Mouse (Mus musculus) limb, embryonic 11.5 days (tissue): ENCODE results near the gene Rbm24. TPM values are rescaled to one million over a fixed set of nuclear protein-coding genes. Genes with fewer than 3 reads are reported as not detected.

ENCODE experiments used
- ATAC-seq: fragments of 200-750 bp; cut with Nextera tagmentation; 2 replicates; pipeline ENCODE4 v1.8.0; 2017; ENCODE audit warnings: low read depth; ENCODE audit not compliant: insufficient number of reproducible peaks, low FRiP score, low TSS enrichment
- DNase-seq: peaks from one replicate; pipeline ENCODE4 v3.0.0-alpha.2; 2015; ENCODE audit warnings: low spot score
- H3K27ac ChIP-seq: fragments of 300-500 bp; sonication (generic); replicated peaks from 2 replicates; pipeline ENCODE4 v1.5.1; 2014; ENCODE audit warnings: low read depth, mild to moderate bottlenecking, low read length
- H3K27me3 ChIP-seq: fragments of 300-500 bp; sonication (generic); 2 replicates; pipeline ENCODE4 v1.6.1; 2014; ENCODE audit warnings: mild to moderate bottlenecking, low read length, mixed read lengths; ENCODE audit not compliant: control insufficient read depth, insufficient read depth
- H3K36me3 ChIP-seq: fragments of 300-500 bp; sonication (generic); 2 replicates; pipeline ENCODE4 v1.6.1; 2014; ENCODE audit warnings: mild to moderate bottlenecking, low read length, moderate library complexity, mixed read lengths; ENCODE audit not compliant: control insufficient read depth, insufficient read depth
- H3K4me1 ChIP-seq: fragments of 300-500 bp; sonication (generic); 2 replicates; pipeline ENCODE4 v1.6.1; 2014; ENCODE audit warnings: low read length, mixed read lengths; ENCODE audit not compliant: control insufficient read depth, insufficient read depth
- H3K4me2 ChIP-seq: fragments of 300-500 bp; sonication (generic); 2 replicates; pipeline ENCODE4 v1.6.1; 2014; ENCODE audit warnings: low read depth, mild to moderate bottlenecking, moderate library complexity; ENCODE audit not compliant: severe bottlenecking
- H3K4me3 ChIP-seq: fragments of 300-500 bp; sonication (generic); 2 replicates; pipeline ENCODE4 v1.5.1; 2014; ENCODE audit warnings: low read depth, low read length
- H3K9ac ChIP-seq: fragments of 300-500 bp; sonication (generic); 2 replicates; pipeline ENCODE4 v1.6.1; 2014; ENCODE audit warnings: mild to moderate bottlenecking, low read length
- H3K9me3 ChIP-seq: fragments of 300-500 bp; sonication (generic); 2 replicates; pipeline ENCODE4 v1.6.1; 2016; ENCODE audit warnings: low read length; ENCODE audit not compliant: control insufficient read depth
- WGBS: fragments of 180-500 bp; shearing (Covaris S2); extraction: QIAGEN DNeasy Blood & Tissue Kit; methylation state at CpG from one replicate; pipeline ENCODE4 v1.1.7; 2014; 5-methylcytosine and 5-hydroxymethylcytosine counted together
- polyA plus RNA-seq: library from polyadenylated mRNA; unstranded; fragments of >200 nt; fragmentation: Nextera tagmentation; extraction: Ambion mirVana; gene quantifications from 2 replicates; pipeline ENCODE4 v1.2.1, GENCODE M21; 2014

Gene Rbm24
- polyA plus RNA-seq, 1 experiment from 2014 or later: 4.5 TPM

DNA sequence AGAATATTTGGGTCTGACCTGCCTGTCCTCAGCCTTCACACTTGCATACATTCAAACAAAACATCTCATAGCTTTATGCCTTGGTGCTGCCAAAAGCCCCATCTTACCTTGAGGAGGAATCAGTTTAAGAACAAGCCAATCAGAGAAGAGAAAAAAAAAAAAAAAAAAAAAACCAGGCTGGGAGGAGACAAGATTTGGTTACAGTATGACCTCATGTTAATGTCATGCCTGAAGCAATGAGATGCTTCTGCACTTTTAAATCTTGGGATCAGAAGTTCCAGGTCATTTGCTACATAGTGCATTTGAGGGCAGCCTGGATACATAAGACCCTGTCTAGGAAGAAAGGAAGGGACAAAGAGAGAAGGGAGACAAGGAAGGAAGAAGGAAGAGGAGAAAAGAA is 6.0 kb upstream of the Rbm24 start:
- DNase-seq (no peak), ATAC-seq (no peak)
- no peaks in the 10 kb centered on the region for H3K36me3 ChIP-seq
- no peaks in the 10 kb centered on the region for H3K27me3 ChIP-seq
- H3K4me1 ChIP-seq: no peaks in the 10 kb centered on the region
- H3K4me3 ChIP-seq: no peak overlapping the region
- no peak overlapping the region for H3K9ac ChIP-seq
- H3K4me2 ChIP-seq: no peak overlapping the region
- no peak overlapping the region for H3K27ac ChIP-seq
- no peaks in the 10 kb centered on the region for H3K9me3 ChIP-seq

DNA sequence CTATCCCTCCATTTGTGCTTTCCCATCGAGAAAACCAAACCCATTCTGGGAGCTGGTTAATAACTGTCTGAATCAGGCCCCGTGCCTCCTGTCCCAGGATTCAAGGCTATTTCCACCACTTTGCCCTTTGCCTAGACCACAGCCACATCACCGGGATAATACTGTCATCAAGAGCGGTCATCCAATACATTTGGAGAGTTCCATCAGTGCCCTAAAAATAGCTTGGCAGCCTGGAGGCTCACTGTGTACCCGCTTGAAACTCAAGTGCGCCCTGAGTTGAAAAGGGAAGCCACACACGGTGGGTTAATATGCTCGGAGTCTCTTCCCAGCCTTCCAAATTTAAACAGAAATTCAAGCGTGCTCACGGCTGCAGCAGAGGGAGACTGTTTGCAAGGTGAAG is 4.6 kb upstream of the Rbm24 start:
- ATAC-seq: no peak
- H3K36me3 ChIP-seq: no peaks in the 10 kb centered on the region
- H3K4me1 ChIP-seq: no peaks in the 10 kb centered on the region
- WGBS: 76% methylated on average over 10 of the region's 10 CpGs
- H3K9ac ChIP-seq: no peak overlapping the region
- DNase-seq: no peak
- no peak overlapping the region for H3K27ac ChIP-seq
- no peak overlapping the region for H3K4me3 ChIP-seq
- no peaks in the 10 kb centered on the region for H3K27me3 ChIP-seq
- H3K9me3 ChIP-seq: no peaks in the 10 kb centered on the region
- H3K4me2 ChIP-seq: no peak overlapping the region

DNA sequence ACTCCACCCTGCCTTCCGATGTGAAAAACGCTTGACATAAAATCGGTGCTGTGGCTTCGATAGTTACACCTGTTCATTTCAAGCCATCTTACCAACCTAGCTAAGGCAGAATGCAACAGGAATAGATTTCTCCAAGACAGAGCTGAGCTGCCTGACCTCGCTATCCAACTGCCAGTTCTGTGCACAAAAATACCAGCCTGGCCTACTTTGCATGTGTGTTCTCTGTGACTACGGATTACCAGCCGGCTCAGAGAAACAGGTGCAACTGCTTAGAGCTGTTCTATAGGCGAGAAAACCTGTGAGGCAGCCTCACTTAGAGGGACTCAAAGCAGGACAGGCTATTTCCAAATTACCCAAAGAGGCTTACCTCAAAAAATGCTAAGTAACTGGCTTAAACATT is 4.2 kb upstream of the Rbm24 start:
- Histone ChIP-seq H3K9ac (no peak overlapping the region), H3K27ac (no peak overlapping the region)

DNA sequence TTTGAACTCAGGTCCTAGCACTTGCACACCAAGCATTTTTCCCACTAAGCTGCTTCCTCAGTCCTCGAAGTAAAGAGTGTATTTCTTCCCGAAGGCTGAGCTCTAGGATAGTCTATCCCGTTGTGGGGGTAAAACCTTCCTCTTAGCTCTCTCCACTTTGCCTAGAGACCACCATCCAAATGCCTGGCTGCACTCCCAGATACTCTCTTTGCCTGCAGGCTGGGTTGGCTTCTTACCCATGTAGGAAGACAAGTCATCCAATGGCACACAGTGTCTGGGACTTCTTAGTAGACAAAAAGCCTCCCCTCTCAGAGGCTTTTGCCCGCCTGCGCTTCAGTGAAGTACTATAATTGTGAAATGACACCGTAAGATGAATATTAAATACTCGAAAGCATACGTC is 2.2 kb upstream of the Rbm24 start:
- DNase-seq: no peak
- no peak for ATAC-seq
- 89% methylated on average over 8 of the region's 8 CpGs for WGBS

More for the DNA sequence above, 4.2 kb upstream of the Rbm24 start:
- no peak for ATAC-seq
- no peaks in the 10 kb centered on the region for H3K4me1 ChIP-seq
- H3K27me3 ChIP-seq: no peaks in the 10 kb centered on the region
- H3K9me3 ChIP-seq: no peaks in the 10 kb centered on the region
- no peak overlapping the region for H3K4me3 ChIP-seq
- 77% methylated on average over 8 of the region's 8 CpGs for WGBS
- no peaks in the 10 kb centered on the region for H3K36me3 ChIP-seq
- DNase-seq: no peak
- no peak overlapping the region for H3K4me2 ChIP-seq

DNA sequence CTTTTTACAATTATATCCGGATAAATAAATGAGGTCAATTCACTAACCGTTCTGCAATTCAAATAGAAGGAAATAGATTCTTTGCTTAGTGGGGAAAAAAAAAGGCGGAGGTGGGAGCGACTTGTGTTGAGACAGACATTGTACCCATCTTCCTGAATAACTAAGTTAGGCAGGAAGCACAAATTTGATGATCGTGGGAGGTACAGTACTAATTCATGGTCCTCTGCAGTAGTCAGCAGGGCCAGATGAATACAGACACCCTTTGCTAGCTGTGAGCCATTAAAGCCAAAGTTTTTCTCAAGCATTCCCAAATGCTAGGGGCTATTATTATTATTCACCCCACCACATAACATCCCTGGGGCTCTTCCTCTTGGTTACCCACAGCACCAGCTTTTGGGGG is 640 bp upstream of the Rbm24 start:
- 78% methylated on average over 5 of the region's 5 CpGs for WGBS
- Histone ChIP-seq H3K4me3 (no peak overlapping the region), H3K36me3 (no peaks in the 10 kb centered on the region), H3K27ac (no peak overlapping the region), H3K4me2 (peak overlapping the region; percentile 95), H3K9ac (no peak overlapping the region), H3K4me1 (no peaks in the 10 kb centered on the region), H3K27me3 (no peaks in the 10 kb centered on the region), H3K9me3 (no peaks in the 10 kb centered on the region)
- ATAC-seq: no peak
- DNase-seq: no peak

More for the DNA sequence above, 2.2 kb upstream of the Rbm24 start:
- no peak overlapping the region for H3K27ac ChIP-seq
- H3K4me1 ChIP-seq: no peaks in the 10 kb centered on the region
- H3K4me3 ChIP-seq: no peak overlapping the region
- H3K36me3 ChIP-seq: no peaks in the 10 kb centered on the region
- H3K27me3 ChIP-seq: no peaks in the 10 kb centered on the region
- no peak overlapping the region for H3K9ac ChIP-seq
- no peak overlapping the region for H3K4me2 ChIP-seq
- H3K9me3 ChIP-seq: no peaks in the 10 kb centered on the region

DNA sequence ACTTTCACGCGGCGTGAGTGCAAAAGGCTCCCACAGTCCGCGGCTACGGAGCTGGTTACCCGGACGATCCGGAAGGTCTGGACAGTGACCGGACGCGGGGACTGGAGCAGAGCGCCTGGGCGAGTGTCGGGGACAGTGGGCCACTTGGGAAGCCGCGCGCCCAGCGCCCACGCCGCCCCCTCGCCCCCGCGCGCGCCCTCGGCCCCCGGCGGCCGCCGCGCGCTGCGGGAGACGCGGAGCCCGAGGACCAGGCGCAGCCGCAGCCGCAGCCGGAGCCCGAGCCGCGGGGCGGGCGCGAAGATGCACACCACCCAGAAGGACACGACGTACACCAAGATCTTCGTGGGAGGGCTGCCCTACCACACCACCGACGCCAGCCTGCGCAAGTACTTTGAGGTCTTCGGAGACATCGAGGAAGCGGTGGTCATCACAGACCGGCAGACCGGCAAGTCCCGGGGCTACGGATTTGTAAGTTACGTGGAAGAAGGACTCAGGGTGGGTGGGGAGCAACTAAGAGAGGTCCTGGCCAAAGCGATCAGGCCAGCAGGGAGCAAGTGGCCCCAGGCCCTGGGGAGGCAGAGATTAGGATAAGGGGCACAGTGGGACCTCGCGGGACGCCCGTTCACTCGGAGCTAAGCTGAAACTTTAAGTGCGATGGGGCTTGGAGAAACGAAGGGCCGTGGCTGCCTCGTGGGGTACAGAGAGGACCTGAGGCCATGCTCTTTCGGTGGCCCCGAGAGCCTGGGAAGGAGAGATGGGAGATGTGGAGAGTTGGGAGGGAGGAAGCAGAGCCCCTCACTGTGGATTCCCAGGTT is 704 bp downstream of the Rbm24 start:
- H3K9me3 ChIP-seq: no peaks in the 10 kb centered on the region
- H3K4me3 ChIP-seq: peak overlapping the region; percentile 53
- peak overlapping the region; percentile 72 for H3K9ac ChIP-seq
- no peaks in the 10 kb centered on the region for H3K27me3 ChIP-seq
- H3K4me2 ChIP-seq: peak overlapping the region; percentile 95
- H3K27ac ChIP-seq: no peak overlapping the region
- no peaks in the 10 kb centered on the region for H3K4me1 ChIP-seq
- ATAC-seq: peak; percentile 79
- under 1% methylated on average over 73 of the region's 73 CpGs for WGBS
- DNase-seq: peak; percentile 57
- no peaks in the 10 kb centered on the region for H3K36me3 ChIP-seq

DNA sequence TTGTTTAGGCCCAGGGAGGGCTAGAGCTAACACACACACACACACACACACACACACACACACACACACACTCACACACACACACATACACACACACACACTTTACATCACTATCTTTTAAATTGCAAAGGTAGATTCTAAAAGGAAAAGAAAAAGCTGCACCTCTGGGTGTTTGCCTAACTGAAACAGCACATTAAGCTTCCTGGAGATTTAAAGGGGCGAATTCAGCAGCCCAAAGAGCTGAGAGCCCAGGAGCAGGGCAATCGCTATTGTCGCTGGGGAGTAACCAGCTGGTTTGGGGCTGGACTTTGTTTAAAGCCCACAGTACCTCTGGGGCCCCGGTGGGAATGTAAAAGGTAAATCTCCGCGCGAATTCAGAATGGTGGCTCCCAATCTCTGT is 1.4 kb downstream of the Rbm24 start:
- Histone ChIP-seq H3K9me3 (no peaks in the 10 kb centered on the region), H3K4me3 (peak overlapping the region; percentile 53; the same call in 1 of the 2 replicates), H3K36me3 (no peaks in the 10 kb centered on the region), H3K4me1 (no peaks in the 10 kb centered on the region), H3K27ac (no peak overlapping the region), H3K9ac (no peak overlapping the region), H3K4me2 (peak overlapping the region; percentile 25; the same call in 1 of the 2 replicates), H3K27me3 (no peaks in the 10 kb centered on the region)
- no peak for ATAC-seq
- no peak for DNase-seq
- 11% methylated on average over 7 of the region's 7 CpGs for WGBS

DNA sequence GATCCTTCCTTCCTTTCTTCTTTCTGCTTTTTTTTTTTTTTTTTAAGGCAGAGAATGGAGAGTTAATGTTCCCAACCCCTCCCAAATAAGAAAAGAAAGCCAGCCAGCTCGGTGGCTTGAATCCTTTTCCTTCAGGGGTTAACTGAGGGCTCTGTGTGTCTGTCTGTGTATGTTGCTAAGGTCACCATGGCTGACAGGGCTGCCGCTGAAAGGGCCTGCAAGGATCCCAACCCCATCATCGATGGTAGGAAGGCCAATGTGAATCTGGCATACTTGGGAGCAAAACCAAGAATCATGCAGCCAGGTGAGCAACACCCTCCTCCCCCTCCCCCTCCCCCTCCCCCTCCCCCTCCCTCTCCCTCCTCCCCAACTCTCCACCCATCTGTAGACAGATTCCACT is 1.9 kb downstream of the Rbm24 start:
- H3K36me3 ChIP-seq: no peaks in the 10 kb centered on the region
- ATAC-seq (no peak), DNase-seq (no peak)
- no peaks in the 10 kb centered on the region for H3K4me1 ChIP-seq
- H3K4me2 ChIP-seq: no peak overlapping the region
- H3K9ac ChIP-seq: no peak overlapping the region
- H3K27ac ChIP-seq: no peak overlapping the region
- H3K4me3 ChIP-seq: 0 out of 2 replicates have a peak overlapping the region, but pooled peaks have one; percentile 53
- no peaks in the 10 kb centered on the region for H3K9me3 ChIP-seq
- 11% methylated on average over 3 of the region's 3 CpGs for WGBS
- no peaks in the 10 kb centered on the region for H3K27me3 ChIP-seq

DNA sequence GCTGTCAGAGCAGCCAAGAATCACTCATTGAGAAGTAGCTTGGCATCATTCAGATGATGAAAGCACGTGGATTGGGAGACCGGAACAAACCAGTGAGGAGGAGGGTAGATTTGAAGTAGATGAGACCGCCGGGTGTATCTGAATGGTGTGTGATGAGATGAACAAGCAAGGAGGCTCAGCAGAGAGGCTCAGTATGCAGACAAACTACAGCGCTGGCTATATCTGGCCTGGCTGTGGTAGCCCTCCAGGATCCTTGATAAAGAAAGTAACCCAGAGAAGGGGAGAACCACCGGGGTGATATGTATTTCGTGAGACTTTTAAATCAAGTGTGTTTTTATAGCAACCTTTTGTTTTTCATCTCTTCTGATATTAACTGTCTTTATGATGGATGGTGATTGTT is 5.6 kb downstream of the Rbm24 start:
- H3K4me3 ChIP-seq: no peak overlapping the region
- 93% methylated on average over 7 of the region's 7 CpGs for WGBS
- H3K4me1 ChIP-seq: no peaks in the 10 kb centered on the region
- no peak for DNase-seq
- no peak overlapping the region for H3K4me2 ChIP-seq
- no peaks in the 10 kb centered on the region for H3K36me3 ChIP-seq
- no peak overlapping the region for H3K9ac ChIP-seq
- H3K9me3 ChIP-seq: no peaks in the 10 kb centered on the region
- no peak overlapping the region for H3K27ac ChIP-seq
- no peaks in the 10 kb centered on the region for H3K27me3 ChIP-seq
- ATAC-seq: no peak
